Mouse (Mus musculus): ENCODE measurements around the gene Trem1. TPM values are rescaled to one million over a fixed set of nuclear protein-coding genes. Genes with fewer than 3 reads are reported as not detected.

The Trem1 gene
- total RNA-seq, 2 experiments from 2014 or later, result 0.08 TPM; not detected in 1

DNA sequence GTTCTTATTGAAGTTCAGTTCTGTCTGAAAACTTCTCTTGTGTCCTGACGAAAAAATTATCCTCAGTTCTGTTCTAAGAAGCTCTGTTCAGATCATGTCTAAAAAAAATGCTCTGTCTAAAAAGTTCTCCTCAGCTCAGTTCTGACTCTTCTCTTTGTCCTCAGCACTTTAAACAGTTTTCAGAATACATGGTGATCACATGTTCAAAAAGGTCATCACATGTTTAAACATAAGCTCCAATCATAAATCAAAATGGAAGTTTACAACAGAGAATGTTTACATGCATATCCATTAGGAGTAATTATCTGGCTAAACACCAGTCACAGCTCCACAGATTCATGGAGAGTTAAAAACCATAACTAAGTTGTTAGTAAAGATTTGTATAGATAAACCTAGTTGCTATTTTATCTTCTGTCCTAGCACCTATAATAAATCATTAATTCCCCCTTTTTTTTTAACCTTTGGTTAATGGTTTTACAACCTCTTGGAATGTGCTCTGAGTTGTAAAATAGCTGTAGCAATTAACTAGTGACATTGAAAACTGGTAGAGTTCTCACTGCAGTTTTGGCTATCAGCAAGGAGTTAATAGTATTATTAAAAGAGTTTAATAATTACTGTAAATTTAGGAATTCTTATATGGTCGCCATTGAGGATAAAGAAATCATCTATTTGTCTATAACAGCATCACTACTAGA is 34.2 kb downstream of the Trem1 start:
- no peak for DNase-seq (ENCODE audit: low spot score in 2 of 2)

DNA sequence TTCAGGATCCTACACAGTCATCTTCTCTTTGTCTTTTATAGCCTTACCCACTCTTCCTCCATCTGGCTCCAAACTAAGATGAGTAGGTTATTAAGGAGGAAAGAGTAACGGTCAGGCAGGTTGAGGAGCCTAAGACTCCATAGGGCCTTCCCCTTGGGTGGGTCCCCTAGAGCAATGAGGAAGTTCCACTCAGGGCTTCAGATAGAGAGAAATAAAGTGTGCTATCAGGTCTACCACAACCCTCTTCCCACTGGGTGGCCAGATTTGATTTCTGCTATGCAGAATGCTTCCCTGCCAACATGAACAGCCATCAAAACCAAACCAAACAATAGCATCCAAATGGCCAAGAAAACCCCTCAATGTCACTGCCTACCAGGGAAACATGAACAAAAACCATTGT is 35.0 kb downstream of the Trem1 start:
- DNase-seq (ENCODE audit: low spot score in 2 of 2), result no peak

DNA sequence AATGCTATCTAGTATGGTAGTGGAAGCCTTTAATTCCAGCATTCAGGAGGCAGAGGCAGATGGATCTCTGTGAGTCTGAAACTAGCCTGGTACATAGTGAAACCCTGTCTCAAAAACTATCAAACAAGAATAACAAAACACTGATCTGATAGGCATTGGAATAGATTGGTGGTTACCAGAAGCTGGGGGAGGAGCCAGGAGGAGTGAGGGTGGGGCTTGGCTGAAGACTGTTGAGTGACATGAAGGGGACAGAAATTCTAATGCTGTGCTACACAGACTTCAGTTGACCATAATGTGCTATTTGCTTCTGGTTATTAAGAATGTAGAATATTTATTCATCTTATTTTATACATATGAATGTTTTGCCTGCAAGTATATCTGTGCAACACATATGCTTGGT is 35.7 kb downstream of the Trem1 start:
- DNase-seq (ENCODE audit: low spot score in 2 of 2), result no peak

DNA sequence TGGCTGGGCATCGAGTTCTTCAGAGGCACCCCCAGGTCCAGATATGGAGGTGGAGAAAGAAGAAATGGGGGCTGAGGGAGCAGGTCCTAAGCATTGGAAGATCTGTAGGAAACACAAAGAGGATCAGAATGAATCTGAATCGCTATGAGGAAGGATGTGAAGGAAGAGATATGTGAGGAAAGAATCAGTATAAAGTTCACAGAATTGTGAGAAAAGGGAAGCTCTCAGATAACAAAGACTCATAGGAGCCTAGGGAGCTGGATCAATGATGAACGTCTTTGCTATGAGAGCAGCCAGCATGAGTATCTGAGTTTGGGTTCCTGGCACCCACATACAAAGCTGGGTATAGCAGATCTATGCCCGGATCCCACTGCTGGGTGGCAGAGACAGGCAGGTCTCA is 37.3 kb downstream of the Trem1 start:
- DNase-seq (ENCODE audit: low spot score in 2 of 2), result no peak

DNA sequence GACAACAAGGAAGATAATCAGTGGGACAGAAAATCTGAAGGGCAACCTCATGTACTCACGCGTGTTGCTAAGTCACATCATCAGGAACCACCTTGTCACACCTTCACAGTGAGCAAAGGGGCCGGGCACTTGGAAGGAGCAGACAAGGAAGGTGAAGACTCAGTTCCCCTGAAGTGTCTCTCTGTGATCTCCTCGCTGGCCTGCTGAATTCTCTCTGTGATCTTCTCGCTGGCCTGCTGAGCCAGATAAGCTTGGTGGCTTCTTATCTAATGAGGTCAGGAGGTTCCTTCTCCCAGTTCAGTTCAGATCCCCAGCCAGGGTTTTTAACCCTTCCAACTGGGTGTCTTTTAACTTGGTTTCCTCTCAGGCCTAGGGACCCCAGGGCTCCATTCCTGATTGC is 39.6 kb downstream of the Trem1 start:
- DNase-seq (ENCODE audit: low spot score in 2 of 2), result no peak

DNA sequence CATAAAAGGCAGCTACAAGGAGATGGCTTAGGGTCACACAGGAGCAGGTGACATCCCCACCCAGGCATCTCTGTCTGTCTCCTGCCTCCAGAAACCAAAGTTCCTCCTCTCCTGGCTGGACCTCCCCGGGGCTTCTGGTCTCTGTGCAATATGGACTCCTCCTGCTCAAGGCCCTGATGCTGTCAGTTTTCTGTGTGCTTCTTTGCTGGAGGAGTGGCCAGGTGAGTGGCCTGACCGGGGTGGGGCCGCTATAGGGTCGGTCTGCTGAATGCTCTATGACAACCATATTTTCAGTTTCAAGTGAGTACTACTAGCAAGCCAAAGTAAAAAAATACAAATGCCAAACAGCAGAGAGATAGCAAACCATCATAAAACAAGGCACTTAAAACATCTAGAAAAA is 40.0 kb downstream of the Trem1 start:
- DNase-seq (ENCODE audit: low spot score in 2 of 2), result no peak

DNA sequence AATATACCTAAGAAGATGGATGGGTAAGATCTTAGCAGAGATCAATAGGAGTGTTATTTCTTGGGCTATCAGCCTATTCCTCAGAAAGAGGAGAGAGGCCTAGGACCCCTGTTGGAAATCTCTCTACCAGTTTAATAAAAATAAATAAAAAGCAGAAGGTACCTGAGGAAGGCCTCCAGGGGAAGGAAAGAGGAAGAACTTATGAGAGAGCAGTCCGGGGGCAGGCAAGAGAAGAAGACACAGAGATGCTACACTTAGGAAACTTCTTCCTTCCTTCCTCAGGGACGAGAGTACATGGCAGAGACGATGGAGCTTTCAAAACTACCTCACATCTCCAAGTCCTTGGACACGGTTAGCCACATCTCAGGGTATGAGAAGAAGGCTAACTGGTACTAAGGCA is 41.5 kb downstream of the Trem1 start:
- DNase-seq (ENCODE audit: low spot score in 2 of 2), result no peak

DNA sequence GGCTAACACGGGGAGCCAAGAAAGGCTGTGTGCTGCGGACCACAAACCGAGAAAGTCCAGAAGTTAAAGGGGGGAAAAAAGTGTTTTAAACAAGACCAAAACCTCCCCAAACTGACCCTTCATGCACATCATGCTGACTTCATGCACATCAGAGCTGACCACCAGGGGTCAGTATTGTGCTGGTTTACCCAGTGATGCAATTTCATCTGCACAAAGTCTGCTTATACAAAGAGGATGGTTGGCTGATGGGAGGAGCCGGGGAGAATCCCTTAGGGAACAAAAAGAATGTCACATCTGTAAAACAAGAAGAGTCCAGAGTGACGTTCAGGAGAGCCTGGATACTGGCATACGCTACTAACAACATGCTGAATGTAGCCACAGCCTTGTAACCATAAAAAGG is 42.3 kb downstream of the Trem1 start:
- DNase-seq (ENCODE audit: low spot score in 2 of 2), result peak; percentile 42 to 77

DNA sequence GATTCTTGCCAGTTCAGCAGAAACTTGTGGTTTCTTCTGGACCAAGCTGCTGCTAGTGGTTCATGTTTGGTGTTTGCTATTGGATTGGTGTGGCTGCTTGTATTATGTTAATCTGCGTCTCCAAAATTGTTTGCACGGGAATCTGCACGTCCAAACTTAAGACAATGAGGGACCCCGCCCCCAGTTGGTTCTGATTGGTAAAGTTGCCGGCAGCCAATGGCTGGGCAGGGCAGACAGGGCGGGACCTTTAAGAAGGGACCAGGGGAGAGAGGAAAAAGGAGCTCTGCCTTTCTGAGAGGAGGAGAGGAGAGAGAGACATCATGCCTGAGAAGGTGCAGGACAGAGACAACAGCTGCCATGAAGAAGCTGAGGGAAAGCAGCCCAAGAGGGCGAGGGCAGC is 43.2 kb downstream of the Trem1 start:
- no peak for DNase-seq (ENCODE audit: low spot score in 2 of 2)

DNA sequence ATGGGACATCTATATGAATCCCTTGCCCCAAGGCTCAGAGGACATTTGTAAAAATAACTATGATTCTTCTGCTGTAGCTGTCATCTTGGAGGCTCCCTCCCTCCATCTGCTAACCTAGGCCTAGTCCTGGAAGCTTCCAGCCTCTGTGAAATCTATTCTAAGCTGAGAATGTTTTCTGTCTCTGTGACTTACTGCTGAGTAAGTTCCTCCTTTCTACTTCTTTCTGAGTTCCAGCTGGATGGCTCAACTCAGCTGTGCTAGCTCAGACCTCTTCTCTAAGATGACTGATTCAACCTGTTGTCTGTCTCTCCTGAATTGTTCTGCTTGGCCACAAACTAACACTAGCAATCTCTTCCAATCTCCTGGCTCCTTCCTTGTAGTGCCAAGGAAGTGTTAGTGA is 45.8 kb downstream of the Trem1 start:
- no peak for DNase-seq (ENCODE audit: low spot score in 2 of 2)

DNA sequence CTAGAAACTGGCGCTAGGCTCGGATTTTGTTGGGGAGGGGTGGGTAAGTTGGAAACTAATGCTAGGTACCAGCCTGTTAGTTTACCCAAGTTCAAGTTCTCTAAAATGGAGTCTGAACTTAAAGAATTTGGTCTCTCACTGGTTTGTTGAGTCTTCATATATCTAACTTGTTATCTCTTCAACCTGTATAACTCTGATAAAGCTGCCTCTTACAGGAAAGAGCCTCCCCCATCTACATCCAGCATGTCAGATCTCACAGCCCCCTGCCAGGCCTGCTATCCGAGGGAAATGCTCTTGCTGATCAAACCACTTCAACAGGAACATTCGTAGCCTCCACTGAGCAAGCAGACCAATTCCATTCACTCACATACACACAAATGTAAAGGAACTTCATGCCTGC is 46.4 kb downstream of the Trem1 start:
- no peak for DNase-seq (ENCODE audit: low spot score in 2 of 2)

DNA sequence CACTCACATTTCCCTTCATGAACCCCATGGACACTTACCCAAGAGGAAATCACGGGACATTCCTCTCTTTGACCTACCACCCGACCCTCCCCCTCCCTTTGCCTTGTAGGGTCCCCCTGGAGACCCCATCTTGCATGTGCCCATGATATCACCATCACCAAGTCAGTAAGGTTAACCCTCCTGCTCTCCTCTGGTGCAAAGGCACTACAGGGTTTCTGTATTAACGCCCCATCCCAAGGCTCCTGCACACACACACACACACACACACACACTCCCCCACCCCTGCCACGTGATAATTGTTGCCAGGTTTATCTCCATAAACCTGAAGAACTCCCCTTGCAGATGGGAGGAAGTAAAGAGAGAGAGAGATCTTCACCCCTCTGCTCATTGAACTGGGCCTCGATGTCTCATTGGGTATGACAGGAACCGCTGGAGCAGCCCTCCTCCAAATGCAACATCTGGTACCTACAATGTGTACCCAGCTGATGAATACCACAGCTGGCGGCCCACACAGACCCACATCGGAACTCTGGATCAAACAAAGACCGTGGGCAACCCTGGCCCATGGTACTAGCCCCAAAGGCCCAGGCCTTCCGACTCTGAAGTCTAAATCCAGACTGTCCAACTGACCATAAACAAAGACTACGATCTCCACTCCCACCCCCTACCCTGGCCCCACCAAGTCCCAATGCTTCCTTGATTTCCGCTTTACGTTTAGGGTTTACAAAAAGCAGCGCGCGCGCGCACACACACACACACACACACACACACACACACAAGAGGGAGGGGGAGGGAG is 48.6 kb downstream of the Trem1 start:
- DNase-seq (ENCODE audit: low spot score in 2 of 2), result no peak

DNA sequence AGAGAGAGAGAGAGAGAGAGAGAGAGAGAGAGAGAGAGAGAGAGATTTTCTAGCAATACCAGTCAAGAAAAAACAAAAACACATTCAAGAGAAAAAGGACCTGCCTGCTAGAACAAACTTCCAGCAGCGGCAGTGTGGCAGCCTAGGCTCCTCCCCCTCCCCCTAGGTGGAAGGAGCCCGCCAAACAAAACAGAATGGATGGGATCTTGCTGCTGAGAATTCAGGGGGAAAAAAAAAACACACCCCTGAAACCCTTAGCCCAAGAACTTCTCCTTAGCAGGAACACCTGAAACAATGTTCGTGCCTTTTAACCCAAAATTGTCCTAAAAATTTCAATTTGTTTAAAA is 49.1 kb downstream of the Trem1 start:
- DNase-seq (ENCODE audit: low spot score in 2 of 2), result no peak

DNA sequence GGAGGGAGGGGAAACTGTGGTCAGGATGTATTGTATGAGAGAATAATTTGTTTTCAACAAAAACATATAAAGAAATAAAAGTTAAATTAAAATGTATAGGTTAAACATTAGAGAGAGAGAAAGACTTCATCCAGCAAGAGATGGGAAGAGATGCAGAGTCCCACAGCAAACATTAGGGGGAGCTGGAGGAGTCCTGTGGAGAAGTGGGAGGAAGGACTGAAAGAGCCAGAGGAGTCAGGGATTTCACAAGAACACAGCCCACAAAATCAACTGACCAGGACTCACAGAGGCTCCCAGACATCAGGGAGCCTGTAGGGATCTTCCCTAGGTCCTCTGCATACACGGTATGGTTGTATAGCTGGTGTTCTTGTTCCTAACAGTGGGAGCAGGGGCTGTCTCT is 54.2 kb downstream of the Trem1 start:
- DNase-seq (ENCODE audit: low spot score in 2 of 2), result no peak

DNA sequence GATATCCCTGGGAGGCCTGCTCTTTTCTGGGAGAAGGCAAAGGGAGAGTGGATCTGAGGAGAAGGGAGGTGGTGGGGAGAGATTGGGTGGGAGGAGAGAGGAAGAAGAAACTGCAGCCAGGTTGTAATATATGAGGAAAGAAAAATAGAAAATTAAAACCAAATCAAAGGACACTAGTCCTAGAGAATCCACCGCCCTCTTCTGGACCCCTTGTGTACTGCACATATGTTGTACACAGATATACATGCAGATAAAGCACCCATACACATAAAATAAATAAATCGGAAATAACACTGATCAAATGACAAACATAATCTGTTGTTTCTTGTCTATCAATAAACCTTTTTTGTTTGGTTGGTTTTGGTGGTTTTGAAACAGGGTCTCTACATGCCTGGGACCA is 54.7 kb downstream of the Trem1 start:
- DNase-seq (ENCODE audit: low spot score in 2 of 2), result no peak

DNA sequence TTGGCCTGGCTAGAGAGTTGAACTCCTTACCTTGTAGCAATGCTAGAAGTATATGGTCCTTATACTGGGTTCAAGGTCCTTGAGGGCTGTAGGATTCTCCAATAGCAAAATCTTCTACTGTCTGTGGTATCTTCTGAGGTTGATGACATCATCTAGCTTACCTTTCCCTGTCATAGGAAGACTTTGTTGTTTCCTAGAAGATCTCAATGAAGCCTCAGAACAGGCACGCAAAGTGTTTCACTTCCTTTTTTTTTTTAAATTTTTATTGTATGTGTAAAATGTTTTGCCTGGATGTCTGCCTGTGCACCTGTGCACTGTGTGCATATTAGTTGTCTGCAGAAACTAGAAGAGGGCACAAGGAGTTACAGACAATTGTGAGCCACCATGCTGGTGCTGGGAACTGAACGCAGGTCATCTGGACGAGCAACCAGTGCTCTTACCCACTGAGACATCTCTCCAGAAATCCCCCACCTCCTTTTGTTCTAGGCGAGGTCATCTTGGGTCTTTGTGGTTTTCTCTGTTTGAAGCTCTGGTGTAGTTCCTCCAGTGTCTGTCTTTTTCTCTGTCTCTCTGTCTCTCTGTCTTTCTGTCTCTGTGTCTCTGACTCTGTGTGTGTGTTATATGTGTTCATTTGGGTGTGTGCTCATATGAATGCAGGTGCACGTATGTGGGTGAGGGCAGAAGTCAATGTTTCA is 61.1 kb downstream of the Trem1 start:
- no peak for DNase-seq (ENCODE audit: low spot score in 2 of 2)

Other genes with a start within 250 kb of the Trem1 start
- not detected for gene 1700122O11Rik, start 194.5 kb upstream of the Trem1 start, total RNA-seq (2021)
- not detected for gene 1700067P10Rik, start 143.4 kb upstream of the Trem1 start, total RNA-seq (2021)
- under 1 TPM; 0.10 to 0.13 TPM for gene 9830107B12Rik, start 86.5 kb upstream of the Trem1 start, total RNA-seq (2021)
- under 1 TPM in 1 of 2 experiments, not detected in 1; 0.15 TPM for gene A530064D06Rik, start 65.5 kb upstream of the Trem1 start, total RNA-seq (2021)
- gene Trem3, start 15.0 kb downstream of the Trem1 start, total RNA-seq (2021), result under 1 TPM in 1 of 2 experiments, not detected in 1; 0.36 TPM
- 1 to 10 TPM in 1 of 2 experiments, under 1 TPM in 1; 0.20 to 1.6 TPM for gene Treml4, start 31.5 kb downstream of the Trem1 start, total RNA-seq (2021)
- gene Treml2, start 66.7 kb downstream of the Trem1 start, total RNA-seq (2021), result under 1 TPM; 0.15 to 0.29 TPM
- under 1 TPM; 0.13 to 0.27 TPM for gene B430306N03Rik, start 83.4 kb downstream of the Trem1 start, total RNA-seq (2021)
- gene Trem2, start 113.6 kb downstream of the Trem1 start, total RNA-seq (2021), result 1 to 10 TPM; 3.7 to 4.1 TPM
- under 1 TPM in 1 of 2 experiments, not detected in 1; 0.52 TPM for gene Treml1, start 127.1 kb downstream of the Trem1 start, total RNA-seq (2021)
- gene Nfya, start 177.1 kb downstream of the Trem1 start, total RNA-seq (2021), result 10 to 100 TPM; 26.9 to 29.3 TPM
- 10 to 100 TPM; 11.7 to 13.4 TPM for gene Oard1, start 177.2 kb downstream of the Trem1 start, total RNA-seq (2021)
- gene Apobec2, start 200.2 kb downstream of the Trem1 start, total RNA-seq (2021), result 100 to 1,000 TPM; 585 to 600 TPM
- under 1 TPM in 1 of 2 experiments, not detected in 1; 0.20 TPM for gene Tspo2, start 218.8 kb downstream of the Trem1 start, total RNA-seq (2021)
- not detected for gene Unc5cl, start 222.1 kb downstream of the Trem1 start, total RNA-seq (2021)

All from gastrocnemius, postnatal 4 days (tissue).